Mouse (Mus musculus): ENCODE data around the gene Gm13693. TPM values are rescaled to one million over a fixed set of nuclear protein-coding genes. Genes with fewer than 3 reads are reported as not detected.
"Not testable (repeated sequence)": the region's sequence is repeated elsewhere in the genome, so short reads cannot be mapped to it uniquely, and the experiment has no call there.

Gene Gm13693
- polyA plus RNA-seq (2016; fragmentation: Nextera tagmentation; extraction: Ambion mirVana), result not detected in 2 replicates

- not testable (repeated sequence) for H3K4me3 ChIP-seq; H3K27me3 ChIP-seq; ATAC-seq (ENCODE audit: low FRiP score, low read depth); H3K36me3 ChIP-seq; H3K9me3 ChIP-seq; H3K4me1 ChIP-seq; H3K4me2 ChIP-seq (replicated peaks); H3K27ac ChIP-seq (replicated peaks); H3K9ac ChIP-seq (replicated peaks)
- WGBS, result no CpG with 5 or more reads among the region's 6 CpGs
Observed at GRCm38 (mm10) chr2:83961203-83961602, at the start of gene Gm13693. TSS of gene Gm13693 (plus strand) at chr2:83961503.

GRCm38 (mm10) chr2:83929478-83930088 lies 31.7 kb upstream of the Gm13693 start:
- no peaks in the 10 kb centered on the region for H3K27me3 ChIP-seq
- H3K36me3 ChIP-seq, result no peaks in the 10 kb centered on the region
- ATAC-seq (ENCODE audit: low FRiP score, low read depth), result no peak
- H3K4me3 ChIP-seq, result no peak overlapping the region
- no peaks in the 10 kb centered on the region for H3K9me3 ChIP-seq
- WGBS, result 46% methylated on average over 2 of the region's 2 CpGs
- H3K27ac ChIP-seq (replicated peaks), result no peak overlapping the region
- no peak overlapping the region for H3K9ac ChIP-seq (replicated peaks)
- no peak overlapping the region for H3K4me2 ChIP-seq (replicated peaks)
- no peaks in the 10 kb centered on the region for H3K4me1 ChIP-seq

- peak within 1 kb of the TSS; percentile 60 for H3K4me2 ChIP-seq (replicated peaks)
- peak; percentile 99 for ATAC-seq (ENCODE audit: low FRiP score, low read depth)
- WGBS, result under 1% methylated on average over 20 of the region's 20 CpGs
- H3K36me3 ChIP-seq, result no peaks in the 10 kb centered on the region
- H3K27me3 ChIP-seq, result no peaks in the 10 kb centered on the region
- H3K4me3 ChIP-seq, result peak within 1 kb of the TSS; percentile 38
- H3K9ac ChIP-seq (replicated peaks), result no peak within 1 kb of the TSS
- H3K4me1 ChIP-seq, result peaks cover 8% of the 10 kb centered on the region; the same call in 1 of the 2 replicates
- peak within 1 kb of the TSS; percentile 76 for H3K27ac ChIP-seq (replicated peaks)
- H3K9me3 ChIP-seq, result no peaks in the 10 kb centered on the region
Observed at GRCm38 (mm10) chr2:83940931-83941361, 20.4 kb upstream of the Gm13693 start, which contains the start of gene Zswim2. TSS of gene Zswim2 (minus strand) at chr2:83941228.

GRCm38 (mm10) chr2:83941378-83941777 lies 19.9 kb upstream of the Gm13693 start:
- no peaks in the 10 kb centered on the region for H3K9me3 ChIP-seq
- peak overlapping the region; percentile 76 for H3K27ac ChIP-seq (replicated peaks)
- H3K4me3 ChIP-seq, result peak overlapping the region; percentile 38; the same call in 1 of the 2 replicates
- ATAC-seq (ENCODE audit: low FRiP score, low read depth), result peak; percentile 55
- H3K9ac ChIP-seq (replicated peaks), result no peak overlapping the region
- no peaks in the 10 kb centered on the region for H3K27me3 ChIP-seq
- 46% methylated on average over 3 of the region's 3 CpGs for WGBS
- H3K36me3 ChIP-seq, result no peaks in the 10 kb centered on the region
- peaks cover 8% of the 10 kb centered on the region; the same call in 1 of the 2 replicates for H3K4me1 ChIP-seq
- H3K4me2 ChIP-seq (replicated peaks), result peak overlapping the region; percentile 60

GRCm38 (mm10) chr2:83941792-83942191 lies 19.5 kb upstream of the Gm13693 start:
- WGBS, result 73% methylated on average over 4 of the region's 4 CpGs
- Histone ChIP-seq H3K9ac (replicated peaks) (no peak overlapping the region), H3K4me3 (no peak overlapping the region), H3K4me2 (replicated peaks) (no peak overlapping the region), H3K4me1 (peaks cover 8% of the 10 kb centered on the region; the same call in 1 of the 2 replicates), H3K9me3 (no peaks in the 10 kb centered on the region), H3K36me3 (no peaks in the 10 kb centered on the region), H3K27ac (replicated peaks) (no peak overlapping the region), H3K27me3 (no peaks in the 10 kb centered on the region)
- ATAC-seq (ENCODE audit: low FRiP score, low read depth), result no peak

GRCm38 (mm10) chr2:83955393-83955792 lies 5.9 kb upstream of the Gm13693 start, which contains the start of gene Gm13698:
TSS of gene Gm13698 (plus strand) at chr2:83955693.
- WGBS, result no CpG with 5 or more reads among the region's 6 CpGs

GRCm38 (mm10) chr2:83967013-83967412 lies 5.7 kb downstream of the Gm13693 start, which contains the start of gene Gm13695:
TSS of gene Gm13695 (plus strand) at chr2:83967313.
- not testable (repeated sequence) for H3K9ac ChIP-seq (replicated peaks); H3K4me2 ChIP-seq (replicated peaks); H3K4me1 ChIP-seq; H3K9me3 ChIP-seq; H3K4me3 ChIP-seq; ATAC-seq (ENCODE audit: low FRiP score, low read depth); H3K27ac ChIP-seq (replicated peaks); H3K36me3 ChIP-seq; H3K27me3 ChIP-seq
- WGBS, result no CpG with 5 or more reads among the region's 6 CpGs

More at GRCm38 (mm10) chr2:83955393-83955792, 5.9 kb upstream of the Gm13693 start, which contains the start of gene Gm13698:
- H3K27me3 ChIP-seq; H3K4me1 ChIP-seq; ATAC-seq (ENCODE audit: low FRiP score, low read depth); H3K27ac ChIP-seq (replicated peaks); H3K36me3 ChIP-seq; H3K4me2 ChIP-seq (replicated peaks); H3K9ac ChIP-seq (replicated peaks); H3K4me3 ChIP-seq; H3K9me3 ChIP-seq: not testable (repeated sequence)

- H3K27me3 ChIP-seq; ATAC-seq (ENCODE audit: low FRiP score, low read depth); H3K9me3 ChIP-seq; H3K4me1 ChIP-seq; H3K9ac ChIP-seq (replicated peaks); H3K4me2 ChIP-seq (replicated peaks); H3K36me3 ChIP-seq; H3K4me3 ChIP-seq; H3K27ac ChIP-seq (replicated peaks): not testable (repeated sequence)
- WGBS, result no CpG with 5 or more reads among the region's 6 CpGs
Observed at GRCm38 (mm10) chr2:83972823-83973222, 11.5 kb downstream of the Gm13693 start, which contains the start of gene Gm13696. TSS of gene Gm13696 (plus strand) at chr2:83973123.

GRCm38 (mm10) chr2:83978633-83979032 lies 17.3 kb downstream of the Gm13693 start, which contains the start of gene Gm13694:
TSS of gene Gm13694 (plus strand) at chr2:83978933.
- not testable (repeated sequence) for H3K36me3 ChIP-seq; H3K27ac ChIP-seq (replicated peaks); H3K4me2 ChIP-seq (replicated peaks); H3K9me3 ChIP-seq; H3K4me3 ChIP-seq; H3K4me1 ChIP-seq; H3K9ac ChIP-seq (replicated peaks); ATAC-seq (ENCODE audit: low FRiP score, low read depth); H3K27me3 ChIP-seq
- WGBS, result no CpG with 5 or more reads among the region's 6 CpGs

GRCm38 (mm10) chr2:83984443-83984842 lies 23.1 kb downstream of the Gm13693 start, which contains the start of gene Gm13697:
TSS of gene Gm13697 (plus strand) at chr2:83984743.
- H3K4me3 ChIP-seq; H3K9me3 ChIP-seq; H3K27me3 ChIP-seq; H3K4me2 ChIP-seq (replicated peaks); ATAC-seq (ENCODE audit: low FRiP score, low read depth); H3K27ac ChIP-seq (replicated peaks); H3K9ac ChIP-seq (replicated peaks); H3K36me3 ChIP-seq; H3K4me1 ChIP-seq: not testable (repeated sequence)
- WGBS, result no CpG with 5 or more reads among the region's 6 CpGs

- not testable (repeated sequence) for H3K36me3 ChIP-seq; H3K27me3 ChIP-seq; H3K9me3 ChIP-seq; H3K4me3 ChIP-seq; ATAC-seq (ENCODE audit: low FRiP score, low read depth); H3K4me2 ChIP-seq (replicated peaks); H3K4me1 ChIP-seq; H3K27ac ChIP-seq (replicated peaks); H3K9ac ChIP-seq (replicated peaks)
- WGBS, result no CpG with 5 or more reads among the region's 6 CpGs
Observed at GRCm38 (mm10) chr2:83990253-83990652, 28.9 kb downstream of the Gm13693 start, which contains the start of gene Gm13691. TSS of gene Gm13691 (plus strand) at chr2:83990553.

- not testable (repeated sequence) for H3K4me1 ChIP-seq; H3K9ac ChIP-seq (replicated peaks); H3K9me3 ChIP-seq; H3K4me3 ChIP-seq; ATAC-seq (ENCODE audit: low FRiP score, low read depth); H3K36me3 ChIP-seq; H3K4me2 ChIP-seq (replicated peaks); H3K27me3 ChIP-seq; H3K27ac ChIP-seq (replicated peaks)
- 70% methylated on average over 8 of the region's 9 CpGs for WGBS
Observed at GRCm38 (mm10) chr2:83993639-83994255, 32.4 kb downstream of the Gm13693 start.

Measured in midbrain, embryonic 12.5 days (tissue).